In the genomic region with DNA sequence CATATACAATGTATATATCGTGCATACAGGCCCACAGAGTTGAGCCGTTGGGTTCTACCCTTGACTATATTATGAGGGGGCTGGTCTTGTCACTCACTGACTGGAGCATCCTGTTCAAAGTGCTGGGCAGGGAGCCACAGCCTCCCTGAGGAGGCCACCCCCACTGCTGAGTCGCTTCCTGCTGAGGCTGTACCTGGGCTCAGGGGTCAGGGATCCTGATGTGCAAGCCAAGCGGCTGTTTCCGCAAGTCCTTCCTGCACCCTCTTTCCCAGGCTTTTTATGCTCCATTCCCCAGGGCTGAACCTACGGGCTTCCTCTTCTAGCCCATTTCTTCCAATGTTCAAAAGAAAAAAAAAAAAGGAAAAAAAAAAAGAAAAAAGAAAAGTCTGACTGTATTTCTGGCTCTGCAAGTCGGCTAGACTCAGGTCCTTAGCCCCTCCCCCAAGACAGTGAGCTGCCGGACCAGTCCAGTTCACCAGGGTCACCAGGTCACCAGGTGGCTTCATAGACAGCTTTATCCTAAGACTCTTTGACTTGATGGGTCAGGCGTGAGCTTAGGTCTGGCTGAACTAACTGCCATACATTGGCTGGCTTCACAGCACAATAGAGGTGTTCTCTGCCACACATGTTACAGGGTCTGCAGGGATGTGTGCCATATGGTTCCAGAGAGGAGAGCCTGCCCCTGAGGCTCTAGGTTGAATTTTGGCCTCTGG, we compare ENCODE assay signal across 10 mouse cellular contexts.
DNase-seq lines count a peak whose midpoint lies in the region; ATAC-seq and TF ChIP-seq lines count a peak whose summit lies in the region.
"Had no signal": no experiment of that assay in that cellular context is flagged by ENCODE, and none has a peak within 500 bp of the region (broad histone marks: within the 10 kb centered on the region; RNA-seq: fewer than 3 reads in every experiment).

No protein-coding gene starts in this region.

- H3K27ac ChIP-seq in testis, adult 2 months (ENCODE audit: control insufficient read depth, insufficient read depth, low read depth, low read length), result peak overlapping the region; percentile 34; the same call in 1 of the 2 replicates
- peak overlapping the region; percentile 93 for H3K27ac ChIP-seq in kidney, embryonic 15.5 days
- no peak overlapping the region for H3K27ac ChIP-seq in forebrain, embryonic 15.5 days (replicated peaks)
- H3K27ac ChIP-seq: neural tube, embryonic 13.5 days had no signal

- H3K36me3 ChIP-seq in testis, adult 2 months (ENCODE audit: control insufficient read depth, insufficient read depth, low read length), result no peaks in the 10 kb centered on the region
- H3K36me3 ChIP-seq in kidney, embryonic 15.5 days, result no peaks in the 10 kb centered on the region
- H3K36me3 ChIP-seq in forebrain, embryonic 15.5 days, result no peaks in the 10 kb centered on the region
- H3K36me3 ChIP-seq: neural tube, embryonic 13.5 days had no signal

- ATAC-seq in kidney, embryonic 15.5 days (replicated peaks; ENCODE audit: low FRiP score), result no peak
- no peak for ATAC-seq in forebrain, embryonic 15.5 days (replicated peaks)

- H3K4me1 ChIP-seq in testis, adult 2 months (ENCODE audit: control insufficient read depth, insufficient read depth, low read length), result peaks cover 20% of the 10 kb centered on the region
- H3K4me1 ChIP-seq in kidney, embryonic 15.5 days, result peaks cover 53% of the 10 kb centered on the region
- peaks cover 40% of the 10 kb centered on the region for H3K4me1 ChIP-seq in forebrain, embryonic 15.5 days

- H3K9me3 ChIP-seq in kidney, embryonic 15.5 days (replicated peaks), result no peaks in the 10 kb centered on the region
- no peaks in the 10 kb centered on the region for H3K9me3 ChIP-seq in forebrain, embryonic 15.5 days
- H3K9me3 ChIP-seq: neural tube, embryonic 13.5 days had no signal

- no peak for TF ChIP-seq CTCF in testis, adult 2 months (IDR thresholded peaks at IDR 0.05; ENCODE audit: control insufficient read depth, insufficient read depth, insufficient replicate concordance, low read depth, low read length)

- no peak overlapping the region for H3K9ac ChIP-seq in kidney, embryonic 15.5 days
- no peak overlapping the region for H3K9ac ChIP-seq in forebrain, embryonic 15.5 days (replicated peaks)
- H3K9ac ChIP-seq: neural tube, embryonic 13.5 days had no signal

- H3K4me2 ChIP-seq in kidney, embryonic 15.5 days, result no peak overlapping the region
- no peak overlapping the region for H3K4me2 ChIP-seq in forebrain, embryonic 15.5 days (replicated peaks)
- H3K4me2 ChIP-seq: neural tube, embryonic 13.5 days had no signal

- no peaks in the 10 kb centered on the region for H3K27me3 ChIP-seq in testis, adult 2 months (ENCODE audit: control insufficient read depth, insufficient read depth, low read length)
- no peaks in the 10 kb centered on the region for H3K27me3 ChIP-seq in kidney, embryonic 15.5 days
- no peaks in the 10 kb centered on the region for H3K27me3 ChIP-seq in forebrain, embryonic 15.5 days
- H3K27me3 ChIP-seq: neural tube, embryonic 13.5 days had no signal

- DNase-seq in adrenal gland, adult (ENCODE audit: inconsistent age in 2 of 2, low spot score in 1 of 2), result peak; percentile 70 to 72
- no peak for DNase-seq in adrenal gland, postnatal 4 days (ENCODE audit: low spot score in 2 of 2)
- no peak for DNase-seq in testis, postnatal 10 days (ENCODE audit: low spot score)
- no peak for DNase-seq in adipocyte (ENCODE audit: low spot score)
- no peak for DNase-seq in urinary bladder, postnatal 4 days (ENCODE audit: low spot score in 2 of 2)
- DNase-seq: thymus, adult 18-20 months had no signal

- WGBS in kidney, embryonic 15.5 days, result 45% methylated on average over 9 of the region's 9 CpGs
- 58% methylated on average over 9 of the region's 9 CpGs for WGBS in forebrain, embryonic 15.5 days

- no peak for TF ChIP-seq POLR2A in testis, adult 2 months (IDR thresholded peaks at IDR 0.05; ENCODE audit: control insufficient read depth, low read depth, low read length)

- no peak overlapping the region for H3K4me3 ChIP-seq in testis, adult 2 months (ENCODE audit: control insufficient read depth, low read depth, low read length)
- H3K4me3 ChIP-seq in kidney, embryonic 15.5 days (replicated peaks), result no peak overlapping the region
- H3K4me3 ChIP-seq in forebrain, embryonic 15.5 days, result no peak overlapping the region
- H3K4me3 ChIP-seq: neural tube, embryonic 13.5 days had no signal

Comparison
In these comparisons a context has a peak if more than half of its experiments do, and no peak if none do; other contexts are left out.
1. DNase-seq: peak in adrenal gland, adult (2 of 2); none in adrenal gland, postnatal 4 days (0 of 2), testis, postnatal 10 days (single experiment), adipocyte (single experiment) and urinary bladder, postnatal 4 days (0 of 2).